Mouse (Mus musculus): ENCODE measurements around the gene Mus81. TPM values are rescaled to one million over a fixed set of nuclear protein-coding genes. Genes with fewer than 3 reads are reported as not detected.

Mus81 gene
- total and polyA plus RNA-seq, 3 experiments: 20.4 to 29.3 (median 28.8) TPM

GRCm38 (mm10) chr19:5485371-5485770 is 2.8 kb downstream of the Mus81 start:
- in situ Hi-C loops (cut with MboI; ENCODE audit: low pct_ligation_motif_present, low pct_unique_long_range_greater_than_20kb, low sequenced_read_pairs): no loop called here
- TF ChIP-seq MAZ (IDR thresholded peaks at IDR 0.05; ENCODE audit: low read depth, low read length): no peak
- TF ChIP-seq MYC (IDR thresholded peaks at IDR 0.05; ENCODE audit: low read depth, low read length): no peak
- no peak for TF ChIP-seq KAT2A (IDR thresholded peaks at IDR 0.05; ENCODE audit: insufficient replicate concordance, low read length)
- no peak for TF ChIP-seq ZMIZ1 (IDR thresholded peaks at IDR 0.05; ENCODE audit: low read depth, low read length)
- TF ChIP-seq TBP (conservative IDR thresholded peaks at IDR 0.05; ENCODE audit: low read depth, low read length): no peak
- no peak for TF ChIP-seq ELF1 (IDR thresholded peaks at IDR 0.05; ENCODE audit: low read depth, low read length)
- TF ChIP-seq E2F4 (IDR thresholded peaks at IDR 0.05; ENCODE audit: insufficient replicate concordance, low read depth, low read length): no peak
- no peak for TF ChIP-seq ZKSCAN1 (IDR thresholded peaks at IDR 0.05; ENCODE audit: borderline replicate concordance, low read depth, low read length)
- TF ChIP-seq POLR2AphosphoS2 (IDR thresholded peaks at IDR 0.05; ENCODE audit: low read depth, low read length): no peak
- no peak for TF ChIP-seq BHLHE40 (IDR thresholded peaks at IDR 0.05; ENCODE audit: low read depth, low read length)
- TF ChIP-seq JUND (conservative IDR thresholded peaks at IDR 0.05; ENCODE audit: low read depth, low read length): no peak
- TF ChIP-seq MAX (IDR thresholded peaks at IDR 0.05; ENCODE audit: low read length): no peak
- no peak for TF ChIP-seq JUN (IDR thresholded peaks at IDR 0.05; ENCODE audit: insufficient read depth, low read depth, low read length)
- no peak for TF ChIP-seq TCF12 (IDR thresholded peaks at IDR 0.05; ENCODE audit: low read depth, low read length)
- no peak for TF ChIP-seq RCOR1 (conservative IDR thresholded peaks at IDR 0.05; ENCODE audit: low read depth, low read length)
- TF ChIP-seq SMC3 (IDR thresholded peaks at IDR 0.05; ENCODE audit: low read depth, low read length): no peak
- no peaks in the 10 kb centered on the region for H3K9me3 ChIP-seq (replicated peaks; ENCODE audit: low read length)
- no peaks in the 10 kb centered on the region for H3K27me3 ChIP-seq (replicated peaks)
- H3K9ac ChIP-seq (ENCODE audit: insufficient read depth, low read depth): no peak overlapping the region
- H3K27ac ChIP-seq (ENCODE audit: insufficient read depth, low read depth): no peak overlapping the region
- dilution Hi-C loops (cut with MboI; ENCODE audit: extremely low pct_ligation_motif_present, extremely low pct_unique_long_range_greater_than_20kb, low sequenced_read_pairs): no loop called here
- H3K4me3 ChIP-seq (replicated peaks in 1 of 3; ENCODE audit: low read depth in 2 of 3, low read length in 2 of 3, poor library complexity in 1 of 3): no peak overlapping the region
- H3K4me2 ChIP-seq (ENCODE audit: insufficient read depth, low read depth, poor library complexity, severe bottlenecking): no peak overlapping the region
- H3K79me2 ChIP-seq (replicated peaks; ENCODE audit: control insufficient read depth, extremely low read depth, insufficient read depth, poor library complexity, severe bottlenecking): no peaks in the 10 kb centered on the region
- DNase-seq (ENCODE audit: extremely low read depth): no peak
- H3K36me3 ChIP-seq (replicated peaks in 1 of 2; ENCODE audit: control insufficient read depth in 1 of 2, insufficient read depth in 1 of 2, low read length in 1 of 2): peaks cover 29 to 55% of the 10 kb centered on the region in 2 experiments
- peaks cover 2 to 21% of the 10 kb centered on the region in 2 experiments; a peak in 2 of 4 replicates for H3K4me1 ChIP-seq (ENCODE audit: control insufficient read depth in 1 of 2, insufficient read depth in 2 of 2)

GRCm38 (mm10) chr19:5484496-5484895 is 3.7 kb downstream of the Mus81 start:
- H3K36me3 ChIP-seq (replicated peaks in 1 of 2; ENCODE audit: control insufficient read depth in 1 of 2, insufficient read depth in 1 of 2, low read length in 1 of 2): peaks cover 29 to 55% of the 10 kb centered on the region in 2 experiments
- no peaks in the 10 kb centered on the region for H3K9me3 ChIP-seq (replicated peaks; ENCODE audit: low read length)
- peaks cover 2 to 21% of the 10 kb centered on the region in 2 experiments; a peak in 2 of 4 replicates for H3K4me1 ChIP-seq (ENCODE audit: control insufficient read depth in 1 of 2, insufficient read depth in 2 of 2)
- in situ Hi-C loops (cut with MboI; ENCODE audit: low pct_ligation_motif_present, low pct_unique_long_range_greater_than_20kb, low sequenced_read_pairs) (no loop called here), dilution Hi-C loops (cut with MboI; ENCODE audit: extremely low pct_ligation_motif_present, extremely low pct_unique_long_range_greater_than_20kb, low sequenced_read_pairs) (no loop called here)
- no peak overlapping the region for H3K9ac ChIP-seq (ENCODE audit: insufficient read depth, low read depth)
- no peaks in the 10 kb centered on the region for H3K27me3 ChIP-seq (replicated peaks)
- no peak for DNase-seq (ENCODE audit: extremely low read depth)
- TF ChIP-seq JUND (conservative IDR thresholded peaks at IDR 0.05; ENCODE audit: low read depth, low read length) (no peak), E2F4 (IDR thresholded peaks at IDR 0.05; ENCODE audit: insufficient replicate concordance, low read depth, low read length) (no peak), SMC3 (IDR thresholded peaks at IDR 0.05; ENCODE audit: low read depth, low read length) (no peak), UBTF (IDR thresholded peaks at IDR 0.05; ENCODE audit: low read depth, low read length) (no peak), CHD2 (IDR thresholded peaks at IDR 0.05; ENCODE audit: low read length) (no peak), CHD1 (IDR thresholded peaks at IDR 0.05; ENCODE audit: low read depth, low read length) (no peak), EP300 (IDR thresholded peaks at IDR 0.05; ENCODE audit: low read length) (no peak), ZMIZ1 (IDR thresholded peaks at IDR 0.05; ENCODE audit: low read depth, low read length) (no peak), IRF4 (IDR thresholded peaks at IDR 0.05; ENCODE audit: low read depth, low read length) (no peak), POLR2AphosphoS2 (IDR thresholded peaks at IDR 0.05; ENCODE audit: low read depth, low read length) (no peak), SIN3A (IDR thresholded peaks at IDR 0.05; ENCODE audit: low read length) (no peak), MEF2A (IDR thresholded peaks at IDR 0.05; ENCODE audit: borderline replicate concordance, low read depth, low read length) (no peak), TBP (conservative IDR thresholded peaks at IDR 0.05; ENCODE audit: low read depth, low read length) (no peak)
- no peak overlapping the region for H3K27ac ChIP-seq (ENCODE audit: insufficient read depth, low read depth)
- no peak overlapping the region for H3K4me2 ChIP-seq (ENCODE audit: insufficient read depth, low read depth, poor library complexity, severe bottlenecking)
- H3K79me2 ChIP-seq (replicated peaks; ENCODE audit: control insufficient read depth, extremely low read depth, insufficient read depth, poor library complexity, severe bottlenecking): no peaks in the 10 kb centered on the region
- H3K4me3 ChIP-seq (replicated peaks in 1 of 3; ENCODE audit: low read depth in 2 of 3, low read length in 2 of 3, poor library complexity in 1 of 3): no peak overlapping the region

All from CH12.LX (cell line).